Mouse (Mus musculus) heart, postnatal 25 days (tissue): ENCODE measurements around the gene Prickle2. TPM values are rescaled to one million over a fixed set of nuclear protein-coding genes. Genes with fewer than 3 reads are reported as not detected.

Source experiments
- DNase-seq: peaks from one replicate; pipeline ENCODE4 v3.0.0; 2022; ENCODE audit warnings: low spot score
- intact Hi-C: fragments of 180-260 bp; cut with DNase I; formaldehyde crosslinking; loops from one replicate; pipeline ENCODE4 v1.15.1; 2025
- total RNA-seq, 2 experiments: library from RNA; stranded (reverse); gene quantifications; 2 replicates each; pipeline ENCODE4 v1.2.3; 2021

Gene Prickle2
- total RNA-seq = 1 to 10 TPM; 6.0 to 6.1 TPM

- intact Hi-C loops = loop anchor here (5.0 kb wide), 1 partner anchor 39 kb away; no protein-coding TSS in a partner anchor
- peak; percentile 70 for DNase-seq
These were observed at the start of gene Prickle2 for GRCm38 (mm10) chr6:92706145-92706466. Gene Prickle2 (minus strand): TSS chr6:92706155.

GRCm38 (mm10) chr6:92752737-92753136 lies 46.8 kb upstream of the Prickle2 start:
- intact Hi-C loops = no loop called here
- DNase-seq = no peak

- no peak for DNase-seq
- intact Hi-C loops = no loop called here
These were observed 43.5 kb upstream of the Prickle2 start for GRCm38 (mm10) chr6:92749420-92749819.

GRCm38 (mm10) chr6:92743605-92744004 lies 37.6 kb upstream of the Prickle2 start:
- DNase-seq = no peak
- intact Hi-C loops = loop anchor here (1.0 kb wide), 1 partner anchor 457 kb away; no protein-coding TSS in a partner anchor

GRCm38 (mm10) chr6:92737116-92737515 lies 31.2 kb upstream of the Prickle2 start:
- intact Hi-C loops = no loop called here
- no peak for DNase-seq

GRCm38 (mm10) chr6:92733651-92734050 lies 27.7 kb upstream of the Prickle2 start:
- intact Hi-C loops = no loop called here
- DNase-seq = no peak

- intact Hi-C loops = loop anchor here (2.0 to 5.0 kb wide), 3 partner anchors 61 to 442 kb away; no protein-coding TSS in a partner anchor
- DNase-seq = no peak
These were observed 22.6 kb upstream of the Prickle2 start for GRCm38 (mm10) chr6:92728514-92728913.

GRCm38 (mm10) chr6:92728084-92728483 lies 22.1 kb upstream of the Prickle2 start:
- DNase-seq = peak; percentile 49
- intact Hi-C loops = loop anchor here (2.0 to 5.0 kb wide), 3 partner anchors 61 to 441 kb away; no protein-coding TSS in a partner anchor

- intact Hi-C loops = loop anchor here (5.0 kb wide), 2 partner anchors 60 to 245 kb away; no protein-coding TSS in a partner anchor
These were observed 21.5 kb upstream of the Prickle2 start for GRCm38 (mm10) chr6:92727351-92727986.

GRCm38 (mm10) chr6:92726121-92726520 lies 20.2 kb upstream of the Prickle2 start:
- intact Hi-C loops = loop anchor here (5.0 kb wide), 2 partner anchors 59 to 244 kb away; no protein-coding TSS in a partner anchor
- no peak for DNase-seq

More at GRCm38 (mm10) chr6:92727351-92727986, 21.5 kb upstream of the Prickle2 start:
- DNase-seq = no peak

- no peak for DNase-seq
- intact Hi-C loops = no loop called here
These were observed 18.4 kb upstream of the Prickle2 start for GRCm38 (mm10) chr6:92724394-92724793.

GRCm38 (mm10) chr6:92715806-92716205 lies 9.9 kb upstream of the Prickle2 start:
- no peak for DNase-seq
- intact Hi-C loops = no loop called here

- intact Hi-C loops = no loop called here
- DNase-seq = no peak
These were observed 8.8 kb upstream of the Prickle2 start for GRCm38 (mm10) chr6:92714748-92715147.

- no peak for DNase-seq
- intact Hi-C loops = loop anchor here (5.0 kb wide), 1 partner anchor 41 kb away; no protein-coding TSS in a partner anchor
These were observed 2.2 kb upstream of the Prickle2 start for GRCm38 (mm10) chr6:92708137-92708536.

- intact Hi-C loops = loop anchor here (5.0 kb wide), 1 partner anchor 38 kb away; no protein-coding TSS in a partner anchor
- no peak for DNase-seq
These were observed 406 bp downstream of the Prickle2 start for GRCm38 (mm10) chr6:92705353-92706144.

GRCm38 (mm10) chr6:92704810-92705209 lies 1.1 kb downstream of the Prickle2 start:
- DNase-seq = no peak
- intact Hi-C loops = loop anchor here (5.0 kb wide), 1 partner anchor 38 kb away; no protein-coding TSS in a partner anchor

- intact Hi-C loops = no loop called here
- DNase-seq = no peak
These were observed 6.3 kb downstream of the Prickle2 start for GRCm38 (mm10) chr6:92699491-92700209.

GRCm38 (mm10) chr6:92697807-92698206 lies 8.1 kb downstream of the Prickle2 start:
- intact Hi-C loops = no loop called here
- no peak for DNase-seq

- intact Hi-C loops = no loop called here
- no peak for DNase-seq
These were observed 18.6 kb downstream of the Prickle2 start for GRCm38 (mm10) chr6:92687317-92687716.

- intact Hi-C loops = no loop called here
These were observed 31.5 kb downstream of the Prickle2 start for GRCm38 (mm10) chr6:92674394-92674925.

More at GRCm38 (mm10) chr6:92674394-92674925, 31.5 kb downstream of the Prickle2 start:
- no peak for DNase-seq
